Mouse (Mus musculus): ENCODE data around the gene D8Ertd738e.

D8Ertd738e gene

DNA sequence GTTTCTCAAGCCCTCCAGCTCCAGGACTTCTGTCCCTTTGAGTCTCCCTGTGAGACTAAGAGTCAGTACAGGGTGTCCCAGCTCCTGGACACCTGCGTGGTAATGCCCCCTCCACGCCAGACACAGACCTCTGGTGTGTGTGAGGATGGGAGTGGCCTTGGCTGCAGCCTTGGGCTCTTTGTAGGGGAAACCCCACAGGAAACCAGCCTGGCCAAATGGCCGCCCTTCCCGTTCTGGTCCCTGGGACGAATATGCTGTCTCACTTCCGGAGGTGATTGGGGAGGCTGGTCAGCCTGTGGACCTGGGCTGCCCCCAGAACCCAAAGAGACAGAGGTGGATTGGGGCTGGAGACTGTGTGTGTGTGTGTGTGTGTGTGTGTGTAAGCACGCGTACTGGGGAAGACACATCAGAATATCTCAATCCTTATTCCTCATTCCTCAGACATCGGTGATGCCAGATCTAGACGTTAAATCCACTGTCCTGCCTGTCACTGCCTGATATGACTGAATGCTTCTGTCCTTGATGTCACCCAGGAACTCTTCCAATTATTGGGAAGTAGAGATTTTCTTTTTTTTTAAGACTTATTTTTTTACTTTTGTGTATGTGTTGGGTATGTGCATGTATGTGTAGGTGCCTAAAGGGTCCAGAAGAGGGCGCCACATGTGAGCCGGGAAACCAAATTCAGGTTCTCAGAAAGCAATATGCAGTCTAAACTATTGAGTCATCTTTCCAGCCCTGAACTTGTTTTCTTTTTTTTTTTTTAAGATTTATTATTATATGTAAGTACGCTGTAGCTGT is 45.3 kb downstream of the D8Ertd738e start:
- peak in 1 of 2 experiments; percentile 81 for DNase-seq (ENCODE audit: low read depth in 1 of 2, low spot score in 2 of 2)

- DNase-seq (ENCODE audit: low read depth in 1 of 2, low spot score in 2 of 2) = peak in 1 of 2 experiments; percentile 86
These were observed 46.3 kb downstream of the D8Ertd738e start for GRCm38 (mm10) chr8:84202938-84203917.

DNA sequence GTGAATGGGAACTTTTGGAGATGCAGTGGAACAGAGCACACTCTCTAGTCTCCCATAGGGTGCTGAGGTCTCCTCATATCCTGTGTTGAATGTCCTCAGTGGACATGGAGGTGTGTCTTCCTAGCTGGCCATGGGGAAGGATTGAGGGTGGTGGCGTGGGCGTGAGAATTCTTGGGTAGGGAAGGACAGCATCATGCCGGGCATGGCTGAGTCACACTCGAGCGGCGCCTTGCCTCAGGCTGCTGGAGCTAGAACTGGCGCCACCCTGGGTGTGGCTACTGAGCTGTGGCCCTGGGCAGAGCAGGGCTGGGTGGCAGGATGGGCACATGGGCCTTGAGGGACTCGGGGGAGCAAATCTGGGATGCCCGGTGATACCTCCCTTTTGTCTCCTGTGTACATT is 47.1 kb downstream of the D8Ertd738e start:
- DNase-seq (ENCODE audit: low read depth in 1 of 2, low spot score in 2 of 2) = peak in 1 of 2 experiments; percentile 83

DNA sequence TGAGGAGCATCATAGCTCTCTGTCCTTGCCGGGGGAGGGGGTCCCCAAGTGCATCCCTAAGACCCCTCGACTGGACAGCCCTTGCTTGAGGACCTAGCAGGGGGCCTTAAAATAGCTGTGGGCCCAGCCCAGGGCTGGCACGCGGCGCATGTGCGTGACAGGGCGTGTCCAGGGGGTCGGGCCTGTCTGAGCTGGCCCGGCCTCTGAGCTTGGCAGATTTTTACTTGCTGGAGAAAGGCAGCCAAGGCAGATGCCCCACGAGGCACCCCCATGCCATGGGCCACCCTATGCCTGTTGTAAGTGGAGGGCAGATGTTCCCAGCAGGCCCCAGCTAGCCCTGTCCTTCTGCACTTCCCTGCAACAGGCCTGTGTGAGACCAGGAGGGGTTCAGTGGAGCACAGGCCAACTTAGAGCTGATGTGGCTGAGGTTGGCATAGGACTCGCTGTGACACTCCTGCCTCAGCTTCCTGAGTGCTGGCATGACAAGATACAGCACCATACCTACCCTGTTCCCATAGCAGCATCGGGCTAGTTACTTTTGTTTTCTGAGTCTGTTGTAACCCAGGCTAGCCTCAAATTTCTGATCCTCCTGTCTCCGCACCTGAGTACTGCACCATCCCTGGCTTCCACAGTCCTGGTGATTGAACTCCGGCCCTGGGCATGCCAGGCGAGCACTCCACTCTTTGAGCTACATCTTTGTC is 47.8 kb downstream of the D8Ertd738e start:
- peak in 1 of 2 experiments; percentile 78 for DNase-seq (ENCODE audit: low read depth in 1 of 2, low spot score in 2 of 2)

DNA sequence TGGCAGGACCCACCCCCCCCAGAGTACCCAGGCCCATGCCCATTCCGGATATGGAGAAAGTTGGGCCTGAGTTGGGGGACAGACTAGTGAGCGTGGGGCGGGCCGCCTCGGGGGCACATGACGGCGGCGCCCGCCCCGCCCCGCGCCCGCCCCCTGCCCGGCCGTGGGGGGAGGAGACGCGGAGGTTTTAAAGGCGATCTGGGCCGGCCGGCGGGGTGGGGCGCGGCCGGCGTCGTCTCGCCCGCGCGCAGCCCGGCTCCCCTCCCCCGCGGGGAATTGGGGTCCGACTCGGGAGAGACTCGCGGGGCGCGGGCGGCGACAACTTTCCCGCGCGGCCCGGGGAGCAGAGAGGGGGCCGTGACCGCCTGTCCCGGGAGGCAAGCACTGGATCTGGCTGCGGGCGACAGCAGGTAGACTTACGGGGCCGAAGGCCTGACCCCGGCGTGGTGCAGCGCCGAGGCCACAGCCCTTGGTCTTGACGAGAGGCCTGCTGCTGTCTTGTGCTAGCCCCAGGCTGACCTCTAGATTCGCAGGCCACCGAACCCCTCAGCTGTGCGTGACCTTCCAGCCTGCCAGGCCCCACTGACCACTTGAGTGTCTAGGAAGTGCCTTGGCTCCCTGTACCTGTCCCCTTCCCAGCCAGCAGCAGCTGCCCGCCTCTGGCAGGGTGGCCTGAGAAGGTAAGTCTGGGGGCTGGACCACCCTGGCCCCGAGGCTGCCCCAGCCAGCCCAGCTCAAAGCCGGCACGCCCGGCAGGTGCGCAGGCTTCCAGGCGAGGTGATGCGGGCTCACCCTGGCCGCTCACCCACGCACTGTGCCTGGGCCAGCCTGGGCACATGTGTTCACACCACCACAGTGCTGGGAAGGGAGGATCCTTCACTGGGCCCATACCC is 48.6 kb downstream of the D8Ertd738e start:
- DNase-seq (ENCODE audit: low read depth in 1 of 2, low spot score in 2 of 2) = peak in 1 of 2 experiments; percentile 85

- peak in 1 of 2 experiments; percentile 47 for DNase-seq (ENCODE audit: low read depth in 1 of 2, low spot score in 2 of 2)
These were observed 49.4 kb downstream of the D8Ertd738e start for GRCm38 (mm10) chr8:84200126-84200555.

DNA sequence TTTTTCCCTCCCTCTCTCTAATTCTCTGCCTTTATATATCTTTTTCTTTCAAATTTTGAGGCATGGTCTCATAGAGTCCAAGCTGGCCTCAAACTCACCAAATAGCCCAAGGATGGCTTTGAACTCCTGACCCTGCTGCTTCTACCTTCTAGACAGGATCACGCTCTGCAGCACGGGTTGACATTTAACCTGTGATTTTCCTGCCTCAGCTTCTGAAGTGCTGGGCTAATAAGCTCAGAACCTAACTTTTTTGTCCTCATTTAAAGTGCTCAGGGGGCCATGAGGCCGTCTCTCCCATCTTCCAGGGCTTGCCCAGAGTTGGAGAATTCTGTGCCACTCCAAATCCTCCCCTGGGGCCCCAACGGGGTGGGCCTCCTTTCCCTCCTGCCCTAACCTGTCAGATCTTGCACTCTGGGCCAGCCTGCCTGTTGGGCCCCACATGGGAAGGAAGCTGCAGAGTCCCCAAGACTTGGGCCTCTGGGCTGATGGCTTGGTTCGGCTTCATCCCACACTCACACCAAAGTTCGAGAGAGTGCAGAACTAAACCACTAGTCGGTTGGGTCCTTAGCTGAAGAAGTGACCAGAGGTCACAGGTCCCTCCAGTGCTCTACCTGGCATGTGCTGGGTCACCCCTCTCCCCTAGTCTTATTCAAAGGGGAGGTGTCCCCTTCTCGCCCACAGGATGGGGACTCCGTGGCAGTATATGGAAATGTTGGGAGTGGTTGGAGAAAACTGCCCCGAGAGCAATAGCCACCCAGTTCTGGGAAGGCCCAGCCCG is 50.0 kb downstream of the D8Ertd738e start:
- DNase-seq (ENCODE audit: low read depth in 1 of 2, low spot score in 2 of 2) = no peak

DNA sequence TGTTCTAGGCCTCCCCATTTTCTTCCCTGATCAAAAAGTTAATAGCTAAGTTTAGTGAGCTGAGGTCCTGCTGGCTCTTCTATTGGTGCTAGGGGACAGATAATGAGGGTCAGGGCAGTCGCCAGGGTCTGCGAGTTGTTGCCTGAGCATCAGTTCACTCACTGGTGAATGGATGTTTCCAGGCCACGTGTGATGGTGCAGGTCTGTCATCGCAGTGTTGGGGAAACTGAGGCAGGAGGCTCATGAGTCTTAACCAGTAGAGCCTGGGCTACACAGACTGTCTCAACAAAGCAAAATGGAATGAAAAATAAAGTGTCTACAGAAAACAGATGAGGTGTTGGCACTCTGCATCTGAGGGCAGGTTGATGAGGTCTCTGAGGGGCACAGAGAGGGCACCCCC is 50.6 kb downstream of the D8Ertd738e start:
- no peak for DNase-seq (ENCODE audit: low read depth in 1 of 2, low spot score in 2 of 2)

GRCm38 (mm10) chr8:84197922-84198774 is 51.4 kb downstream of the D8Ertd738e start:
- DNase-seq (ENCODE audit: low read depth in 1 of 2, low spot score in 2 of 2) = peak; percentile 99 to 100

DNA sequence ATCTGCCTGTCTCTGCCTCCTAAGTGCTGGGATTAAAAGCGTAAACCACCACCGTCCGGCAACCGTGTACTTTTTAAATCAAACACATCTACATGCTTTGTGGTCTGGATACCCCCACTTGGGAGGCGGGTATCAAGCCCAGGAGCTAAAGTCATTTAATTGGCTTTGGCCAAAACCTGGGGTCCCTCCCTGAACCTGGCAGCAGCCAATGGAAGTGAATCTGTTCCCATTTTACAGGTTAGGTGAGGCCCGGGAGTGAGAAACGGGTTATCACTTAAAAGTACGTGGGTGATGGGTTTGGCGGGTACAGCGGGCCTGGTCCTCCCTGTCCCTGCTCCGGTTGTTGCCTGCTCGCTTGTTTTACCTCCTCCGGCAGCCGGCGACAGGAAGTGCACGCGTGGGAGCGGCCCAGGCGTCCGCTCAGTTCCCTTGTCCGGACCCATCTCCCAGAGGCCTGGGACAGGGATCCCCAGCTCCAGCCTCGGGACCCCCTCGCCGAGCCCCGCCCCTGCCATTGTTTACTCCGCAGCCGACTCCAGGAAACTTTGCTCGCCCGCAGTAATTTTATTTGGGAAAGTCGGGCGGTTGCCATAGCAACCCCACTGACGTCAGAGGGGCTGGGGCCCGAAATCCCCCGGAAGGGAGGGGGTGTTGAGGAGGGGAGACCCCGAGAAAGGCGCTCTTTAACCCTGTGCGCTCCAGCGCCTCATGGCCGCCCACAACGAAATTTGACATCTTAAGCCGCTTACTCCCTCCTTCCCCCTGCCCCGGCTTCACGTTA is 52.2 kb downstream of the D8Ertd738e start:
- peak; percentile 88 to 95 for DNase-seq (ENCODE audit: low read depth in 1 of 2, low spot score in 2 of 2)
